Mouse (Mus musculus) left cerebral cortex, adult 18-20 months (tissue): ENCODE measurements around the gene Tdg. TPM values are rescaled to one million over a fixed set of nuclear protein-coding genes. Genes with fewer than 3 reads are reported as not detected.
A peak's percentile ranks its signal among the peaks of the same experiment; 100 is the strongest.

Experiments used
- DNase-seq, 2 experiments: peaks; one replicate each; pipeline ENCODE4 v3.0.0; 2021 to 2022; ENCODE audit warnings: low spot score in 2 of 2, mixed read lengths in 1 of 2
- total RNA-seq, 2 experiments: library from RNA; stranded (reverse); gene quantifications; 2 replicates each; pipeline ENCODE4 v1.2.3; 2021

Tdg gene
- total RNA-seq, 2 experiments from 2014 or later, result 35.7 to 41.1 TPM

GRCm38 (mm10) chr10:82662267-82662990 lies 32.8 kb downstream of the Tdg start:
- DNase-seq, result peak; percentile 37 to 50

GRCm38 (mm10) chr10:82663289-82663688 lies 33.7 kb downstream of the Tdg start:
- no peak for DNase-seq

DNA sequence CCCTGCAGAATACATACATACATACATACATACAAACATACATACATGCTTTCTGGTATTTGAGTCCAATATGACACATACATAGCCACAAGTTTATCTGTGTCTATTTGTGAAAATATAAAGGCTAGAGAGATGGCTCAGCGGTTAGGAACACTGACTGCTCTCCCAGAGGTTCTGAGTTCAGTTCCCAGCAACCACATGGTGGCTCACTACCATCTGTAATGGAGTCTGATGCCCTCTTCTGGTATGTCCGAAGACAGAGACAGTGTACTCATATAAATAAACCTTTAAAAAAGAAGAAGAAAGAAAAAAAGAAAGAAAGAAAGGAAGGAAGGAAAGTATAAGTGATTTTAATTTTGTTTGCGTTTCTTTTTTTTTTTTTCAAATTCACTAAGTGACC lies 36.3 kb downstream of the Tdg start:
- DNase-seq, result no peak

DNA sequence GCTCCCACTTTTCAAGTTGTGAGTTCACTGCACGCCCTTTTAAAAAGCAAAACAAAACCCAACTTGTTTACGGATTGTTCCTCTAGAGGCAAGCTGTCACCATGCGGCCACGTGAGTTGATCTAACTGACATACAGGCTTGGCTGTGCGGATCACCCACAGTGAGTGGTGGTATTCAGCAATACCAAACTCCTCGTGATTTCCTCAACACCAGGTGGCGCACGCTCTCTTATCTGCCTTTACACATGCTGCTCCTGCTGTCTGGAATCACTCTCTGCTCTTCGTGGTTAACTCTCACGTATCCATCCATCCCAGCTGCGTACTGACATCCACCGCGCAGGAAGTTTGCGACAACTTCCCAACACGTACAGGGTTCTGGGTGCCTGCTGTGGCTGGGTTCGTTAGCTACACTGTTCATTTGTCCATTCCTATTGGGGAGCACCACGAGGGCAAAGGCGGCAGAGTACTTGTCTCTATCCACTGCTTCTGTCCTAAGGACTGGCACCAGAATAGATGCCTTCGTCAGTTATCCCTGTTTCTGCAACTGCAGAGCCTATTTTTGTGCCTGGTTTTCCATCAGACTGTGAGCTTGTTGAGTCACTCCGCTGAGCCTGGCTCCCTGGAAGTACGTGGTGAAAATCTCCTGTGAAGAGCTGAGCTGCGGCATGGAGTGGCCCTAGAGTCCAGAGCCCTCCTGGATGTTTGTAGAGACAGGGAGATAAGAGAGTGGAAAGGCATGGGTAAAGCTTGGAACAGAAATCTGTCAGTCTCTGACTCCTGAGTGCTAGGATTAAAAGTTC lies 37.0 kb downstream of the Tdg start:
- DNase-seq, result peak; percentile 91 to 92

GRCm38 (mm10) chr10:82670205-82670604 lies 40.6 kb downstream of the Tdg start:
- DNase-seq, result no peak

DNA sequence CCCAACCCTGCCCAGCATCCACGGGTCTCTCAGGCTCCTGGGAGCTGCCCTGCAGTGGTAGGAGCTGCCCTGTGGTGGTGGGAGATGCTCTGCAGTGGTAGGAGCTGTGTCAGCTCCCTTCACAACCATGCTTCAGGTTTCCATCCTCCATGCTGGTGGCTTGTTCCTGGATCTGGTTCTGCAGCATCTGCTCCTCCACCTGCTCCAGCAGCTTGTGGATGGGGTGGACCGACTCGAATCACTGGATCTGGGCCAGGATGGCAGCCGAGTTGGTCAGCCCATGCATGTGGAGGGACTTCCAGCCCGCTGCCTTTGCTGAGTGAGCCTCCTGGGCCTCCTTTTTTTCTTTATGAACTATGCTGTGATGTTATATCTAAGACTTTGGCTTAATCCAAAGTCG lies 47.3 kb downstream of the Tdg start:
- DNase-seq, result peak; percentile 66

DNA sequence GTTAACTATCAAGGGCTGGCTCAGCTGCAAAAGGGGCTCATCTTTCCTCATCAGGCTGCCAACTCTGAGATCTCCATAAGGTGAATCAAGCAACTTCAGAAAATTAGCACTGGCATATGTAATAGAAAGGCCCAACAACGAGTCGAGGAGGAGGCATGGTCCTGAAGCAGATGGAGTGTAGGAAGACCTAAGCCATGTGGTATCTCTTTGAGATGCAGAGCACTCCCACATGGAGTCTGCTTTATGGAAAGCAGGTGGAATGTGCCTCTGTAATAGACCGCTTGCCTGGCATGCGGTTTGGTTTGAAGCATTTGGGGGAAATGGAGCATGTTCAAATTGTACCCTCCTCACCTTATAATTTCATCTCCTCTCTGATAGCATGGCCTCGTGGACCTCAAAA lies 51.1 kb downstream of the Tdg start:
- DNase-seq, result peak; percentile 68 to 77

DNA sequence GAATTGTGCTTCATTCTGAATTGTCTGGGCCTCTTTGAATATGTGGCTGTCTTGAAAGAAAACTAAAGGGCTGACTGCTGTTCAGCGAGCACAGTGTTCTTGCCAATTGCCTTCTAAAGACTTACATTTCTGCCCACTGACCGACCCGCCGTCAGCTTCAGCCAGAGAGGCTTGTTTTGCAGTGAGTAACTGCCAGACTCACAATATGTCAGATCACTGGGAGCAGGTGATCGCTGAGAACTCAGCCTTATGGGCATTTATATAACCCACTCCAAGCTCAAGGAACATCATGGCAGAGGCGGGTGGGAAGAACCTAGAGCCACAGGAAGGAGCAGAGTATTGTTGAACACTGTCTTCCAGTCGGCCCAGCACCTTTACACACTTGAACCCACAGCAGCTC lies 52.0 kb downstream of the Tdg start:
- peak; percentile 54 to 73 for DNase-seq

DNA sequence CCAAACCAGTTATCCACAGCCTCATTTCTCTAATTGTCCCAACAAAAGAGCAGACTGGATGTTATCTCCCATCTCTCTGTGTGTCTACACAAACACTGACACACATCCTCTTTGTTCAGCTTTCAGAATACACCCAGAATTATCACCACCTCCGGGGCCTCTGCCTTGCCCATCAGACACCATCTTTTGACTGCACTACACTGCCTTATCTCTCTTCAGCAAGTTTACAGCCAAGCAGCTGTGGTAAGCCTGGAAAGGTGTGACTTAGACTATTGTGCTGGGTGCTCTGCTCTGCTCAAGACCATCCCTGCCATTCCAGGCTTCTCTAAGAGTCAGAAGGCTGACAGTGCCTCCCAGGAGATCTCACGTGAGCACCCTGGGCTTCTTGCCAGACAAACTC lies 55.8 kb downstream of the Tdg start:
- no peak for DNase-seq

DNA sequence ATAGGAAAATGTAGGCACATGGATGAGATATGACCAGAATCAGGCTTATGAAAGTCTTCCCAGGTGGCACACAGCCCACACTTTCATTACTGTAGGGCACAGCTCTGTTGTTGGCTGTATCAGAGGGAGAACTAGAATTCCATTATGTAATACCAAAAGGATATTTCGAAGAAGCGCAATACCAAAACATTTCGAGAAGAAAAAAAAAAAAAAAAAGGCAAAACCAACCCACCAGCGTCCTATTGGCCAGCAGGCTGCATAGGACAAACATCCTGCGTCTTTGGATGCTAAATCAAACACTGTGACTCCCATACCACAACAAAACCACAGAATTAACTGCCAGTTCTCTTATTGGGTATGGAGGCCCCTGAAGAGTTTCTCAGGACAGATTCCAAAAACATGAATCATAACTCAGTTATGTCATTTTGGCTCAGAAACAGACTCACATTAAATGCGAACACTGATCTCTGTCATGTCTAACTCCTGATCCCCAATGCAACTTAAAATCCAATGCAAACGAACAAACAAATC lies 60.1 kb downstream of the Tdg start:
- peak; percentile 24 to 49 for DNase-seq

DNA sequence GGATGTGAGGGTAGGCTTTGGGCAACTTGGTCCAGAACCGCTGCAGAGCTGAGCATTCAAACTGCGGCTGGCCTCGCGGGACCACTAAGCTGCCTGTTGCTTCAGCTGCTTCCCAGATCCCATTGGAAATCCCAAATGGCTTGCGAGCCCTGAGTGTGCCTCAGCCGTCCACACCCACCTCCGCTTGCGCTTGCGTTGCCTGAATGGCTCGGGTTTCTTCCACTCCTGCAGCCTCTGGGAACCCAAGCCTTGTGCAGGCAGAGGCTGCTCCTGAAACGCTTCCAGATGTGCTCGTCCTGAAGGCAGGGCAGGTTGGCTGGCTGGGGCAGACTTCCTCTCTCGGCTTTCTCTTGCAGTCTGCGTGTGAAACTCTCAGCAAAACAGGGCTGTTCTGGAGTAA lies 60.9 kb downstream of the Tdg start, which contains the start of gene Glt8d2:
Gene Glt8d2, minus strand, starts transcription at position 157 of the 400 bp plus-strand sequence.
- peak; percentile 63 to 80 for DNase-seq

- no peak for DNase-seq
Measured at GRCm38 (mm10) chr10:82695956-82696355, 66.3 kb downstream of the Tdg start, which contains the start of gene Hcfc2. TSS of gene Hcfc2 (plus strand) at chr10:82696160.

- DNase-seq, result no peak
Measured at GRCm38 (mm10) chr10:82696453-82697079, 66.9 kb downstream of the Tdg start.

- DNase-seq, result no peak
Measured at GRCm38 (mm10) chr10:82697305-82697898, 67.8 kb downstream of the Tdg start.

GRCm38 (mm10) chr10:82698712-82699261 lies 69.2 kb downstream of the Tdg start:
- DNase-seq, result peak; percentile 91 to 94

- DNase-seq, result no peak
Measured at GRCm38 (mm10) chr10:82699296-82699941, 69.8 kb downstream of the Tdg start.
